Mouse (Mus musculus): ENCODE results near the gene Mnd1.

Mnd1 gene

DNA sequence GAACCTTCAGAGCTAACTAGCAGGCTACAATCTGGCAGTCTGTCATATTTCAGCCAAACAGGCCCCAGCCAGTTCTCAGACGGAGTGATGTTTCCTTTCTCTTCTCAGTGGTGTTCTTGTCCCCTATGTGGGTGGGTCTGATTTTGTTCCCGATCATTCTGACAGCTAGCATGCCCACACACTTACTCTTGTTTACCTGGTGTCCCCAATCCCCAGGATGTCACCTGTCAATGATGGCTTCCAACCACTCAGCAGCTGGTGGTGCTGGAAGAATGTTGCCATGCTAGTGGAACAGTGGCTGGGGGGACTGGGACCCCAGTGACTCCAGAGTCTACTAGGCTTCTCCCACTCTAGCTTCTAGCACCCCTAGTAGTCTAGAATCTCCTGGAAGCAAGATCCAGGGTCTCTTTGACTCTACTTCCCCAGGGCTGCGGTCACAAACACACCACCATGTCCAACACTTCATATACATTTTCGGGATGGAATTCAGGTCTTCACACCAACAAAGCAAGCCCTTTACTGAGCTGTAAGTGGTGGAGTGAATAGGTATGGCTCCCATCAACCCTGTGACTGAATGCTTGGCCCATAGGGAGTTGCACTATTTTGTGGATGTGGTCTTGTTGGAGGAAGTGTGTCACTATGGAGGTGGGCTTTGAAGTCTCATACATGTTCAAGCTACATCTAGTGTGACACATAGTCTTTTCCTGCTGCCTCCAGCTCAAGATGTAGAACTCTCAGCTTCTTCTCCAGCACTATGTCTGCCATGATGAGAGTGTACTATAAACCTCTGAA is 2.2 kb upstream of the Mnd1 start:
- no peak for DNase-seq (ENCODE audit: extremely low spot score)

DNA sequence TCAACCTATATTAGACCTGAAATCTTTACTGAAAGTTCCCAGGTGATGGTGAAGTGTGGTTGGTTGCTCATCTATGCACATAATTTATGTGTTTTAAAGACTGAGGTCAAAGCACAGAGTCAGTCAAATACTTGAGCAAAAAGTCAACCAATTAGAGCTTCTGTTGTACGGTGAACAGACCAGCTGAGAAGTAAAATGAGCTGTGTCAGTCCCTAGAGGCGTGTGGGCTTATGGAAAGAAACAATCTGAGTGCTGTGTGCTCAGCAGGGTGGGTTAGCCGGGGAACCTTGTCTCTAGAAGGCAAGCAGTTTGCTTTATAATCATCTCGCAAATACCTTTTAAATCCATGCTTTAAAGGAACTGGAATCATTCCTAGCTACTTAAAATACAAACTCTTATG is 1.4 kb upstream of the Mnd1 start:
- DNase-seq (ENCODE audit: extremely low spot score), result no peak

DNA sequence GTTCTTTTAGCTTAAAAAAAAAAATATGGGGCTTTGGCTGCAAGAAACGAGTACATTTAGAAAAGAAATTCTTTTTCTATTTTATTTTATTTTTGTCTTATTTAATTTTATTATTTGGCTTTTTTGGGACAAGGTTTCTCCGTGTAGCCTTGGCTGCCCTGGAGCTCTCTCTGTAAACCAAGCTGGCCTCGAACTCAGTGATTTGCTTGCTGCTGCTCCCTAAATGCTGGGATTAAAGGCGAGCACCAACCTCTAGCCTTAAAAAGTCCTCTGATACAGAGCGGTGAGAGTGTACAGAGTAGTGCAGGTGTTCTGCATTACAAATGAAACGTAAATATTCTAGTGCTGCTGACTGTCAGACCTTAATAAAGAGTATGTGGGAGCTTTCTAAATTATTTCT is 519 bp upstream of the Mnd1 start:
- DNase-seq (ENCODE audit: extremely low spot score), result no peak

DNA sequence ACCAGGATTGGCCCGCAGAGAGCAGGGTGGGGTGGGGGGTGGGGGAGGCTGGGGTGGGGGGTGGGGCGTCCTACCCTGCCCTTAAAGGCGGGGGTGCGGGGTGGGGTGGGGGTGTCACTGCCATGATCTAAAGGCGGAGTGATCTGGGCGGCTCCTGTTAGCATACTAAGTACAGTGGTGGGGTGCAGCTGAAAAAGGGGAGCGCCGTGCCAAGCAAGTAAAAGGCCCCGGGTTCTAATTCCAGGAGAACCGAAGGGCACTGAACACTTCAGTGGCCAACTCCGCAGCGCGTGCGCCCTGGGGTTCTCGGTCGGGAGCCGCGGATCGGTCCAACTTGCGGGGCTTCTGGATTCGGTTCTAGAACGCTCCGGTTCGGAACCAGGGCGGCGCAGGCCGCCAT is 440 bp downstream of the Mnd1 start:
- DNase-seq (ENCODE audit: extremely low spot score), result no peak

DNA sequence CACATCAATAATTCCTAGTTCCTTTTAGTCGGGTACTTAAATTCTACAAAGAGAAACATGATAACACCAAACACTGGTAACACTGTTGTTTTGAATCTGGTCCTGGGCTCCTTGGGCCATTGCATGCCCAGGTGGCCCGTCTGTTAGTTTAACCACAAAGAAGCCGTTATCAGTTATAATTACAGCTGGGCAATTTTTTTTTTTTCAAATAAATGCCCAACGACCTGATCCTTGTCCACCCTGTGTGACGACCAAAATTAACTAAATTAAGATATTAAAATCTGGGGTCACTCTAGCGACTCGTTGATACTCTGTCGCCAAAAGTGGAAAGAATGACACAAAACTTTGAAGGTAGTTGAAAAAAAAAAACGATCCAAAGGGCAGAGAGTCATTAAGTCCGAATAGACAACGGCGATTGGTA is 855 bp downstream of the Mnd1 start:
- no peak for DNase-seq (ENCODE audit: extremely low spot score)

DNA sequence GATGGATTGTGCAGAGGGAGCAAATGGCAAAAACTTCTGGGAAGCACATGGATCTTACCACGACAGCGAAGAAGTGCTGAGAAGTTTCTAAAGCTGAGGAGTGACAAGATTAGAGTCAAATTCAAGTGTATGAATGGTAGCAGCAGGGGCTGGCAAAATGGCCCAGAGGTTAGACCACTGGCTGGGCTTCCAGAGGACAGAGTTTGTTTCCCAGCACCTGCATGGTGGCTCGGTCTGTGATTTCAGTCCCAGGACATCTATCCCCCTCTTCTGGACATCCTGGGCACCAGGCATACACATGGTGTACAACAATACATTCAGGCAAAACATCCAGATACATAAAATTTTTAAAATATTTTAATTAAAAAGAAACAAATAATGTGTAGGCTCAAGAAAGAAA is 5.8 kb downstream of the Mnd1 start:
- DNase-seq (ENCODE audit: extremely low spot score), result no peak

DNA sequence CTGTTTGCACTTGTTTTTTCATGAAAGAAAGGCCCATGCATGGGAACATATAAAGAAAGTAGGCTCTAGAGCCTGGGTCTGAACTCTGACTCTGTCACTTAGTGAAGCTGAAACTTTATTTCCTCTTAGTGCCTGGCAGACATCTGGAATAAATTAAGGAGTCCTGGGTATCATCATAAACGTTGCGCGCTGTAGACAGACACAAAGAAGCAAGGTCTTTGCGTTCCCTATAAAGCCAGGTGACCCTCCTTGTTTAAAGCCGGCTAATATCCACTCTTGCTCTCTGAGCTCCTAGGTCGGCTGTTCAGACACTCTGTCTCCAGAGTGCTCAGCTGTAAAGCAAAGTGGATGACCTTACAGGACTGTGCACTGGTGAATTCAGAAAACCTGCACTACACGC is 14.6 kb downstream of the Mnd1 start:
- peak; percentile 28 for DNase-seq (ENCODE audit: extremely low spot score)

DNA sequence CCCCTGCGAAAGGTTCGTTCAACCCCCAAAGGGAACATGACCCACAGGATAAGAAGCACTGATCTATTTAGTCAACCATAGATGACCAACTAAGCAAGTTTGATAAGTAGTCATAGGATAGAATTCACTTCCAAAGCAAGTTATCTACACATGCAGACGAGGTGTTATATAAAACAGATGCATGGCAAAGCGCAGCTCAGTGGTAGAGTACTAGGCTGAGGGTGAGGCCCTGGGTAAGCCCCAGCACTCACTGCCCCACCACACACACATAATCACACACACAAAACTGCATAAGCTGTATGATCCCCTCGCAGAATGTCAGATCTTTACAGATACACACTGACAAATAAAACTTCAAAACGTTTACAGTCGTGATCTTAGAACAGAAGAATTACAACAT is 19.1 kb downstream of the Mnd1 start:
- no peak for DNase-seq (ENCODE audit: extremely low spot score)

DNA sequence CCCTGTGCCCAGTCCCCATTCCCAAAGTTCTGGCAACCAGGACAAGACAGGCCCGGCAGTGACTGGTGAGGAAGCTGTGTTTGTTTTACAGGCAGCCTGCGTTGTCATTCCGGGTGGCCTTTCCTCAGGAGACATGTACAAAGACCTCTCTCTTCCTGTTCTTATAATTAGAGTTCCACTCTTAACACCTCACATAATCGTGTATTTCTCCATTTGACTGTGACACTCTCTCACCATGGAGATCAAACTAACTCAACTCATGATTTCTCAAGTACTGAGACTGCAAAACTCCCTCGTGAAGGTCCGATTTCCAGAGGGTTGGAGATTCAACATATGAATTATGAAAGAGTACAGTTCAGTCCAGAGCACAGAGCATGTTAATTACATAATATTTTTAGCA is 19.7 kb downstream of the Mnd1 start:
- DNase-seq (ENCODE audit: extremely low spot score), result no peak

DNA sequence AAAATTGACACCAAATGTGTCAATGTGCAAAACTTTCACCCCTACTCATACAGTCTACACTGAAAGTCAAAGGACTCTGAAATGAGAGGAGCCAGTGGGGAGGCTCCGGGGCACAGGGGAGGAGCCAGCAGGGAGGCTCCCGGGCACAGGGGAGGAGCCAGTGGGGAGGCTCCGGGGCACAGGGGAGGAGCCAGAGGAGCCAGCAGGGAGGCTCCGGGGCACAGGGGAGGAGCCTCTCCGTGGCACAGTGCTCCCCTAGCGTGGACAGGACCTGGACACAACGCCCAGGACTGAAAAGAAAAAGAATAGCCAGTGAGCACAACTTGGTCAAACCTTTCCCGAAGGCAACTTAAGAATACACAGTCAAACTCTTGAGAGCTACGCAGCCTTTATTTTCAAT is 20.2 kb downstream of the Mnd1 start:
- peak; percentile 37 for DNase-seq (ENCODE audit: extremely low spot score)

DNA sequence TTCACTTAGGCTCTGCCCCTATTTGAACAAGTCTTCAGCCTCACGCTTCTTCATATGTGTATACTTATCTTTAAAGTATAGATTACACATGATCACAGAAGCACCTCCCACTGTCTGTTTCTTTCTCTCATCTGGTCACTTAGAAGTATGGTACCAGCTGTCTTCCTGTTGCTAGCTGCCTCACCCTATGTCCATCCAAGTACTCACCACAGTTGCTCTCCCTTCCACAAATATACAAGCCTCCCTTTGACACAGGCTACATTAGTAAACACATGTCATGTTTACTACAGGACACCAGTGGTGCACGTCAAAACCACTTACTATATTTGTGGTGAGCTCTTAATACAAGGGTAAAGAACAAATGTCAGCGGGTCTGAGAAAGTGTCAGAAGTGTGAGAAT is 24.2 kb downstream of the Mnd1 start:
- no peak for DNase-seq (ENCODE audit: extremely low spot score)

DNA sequence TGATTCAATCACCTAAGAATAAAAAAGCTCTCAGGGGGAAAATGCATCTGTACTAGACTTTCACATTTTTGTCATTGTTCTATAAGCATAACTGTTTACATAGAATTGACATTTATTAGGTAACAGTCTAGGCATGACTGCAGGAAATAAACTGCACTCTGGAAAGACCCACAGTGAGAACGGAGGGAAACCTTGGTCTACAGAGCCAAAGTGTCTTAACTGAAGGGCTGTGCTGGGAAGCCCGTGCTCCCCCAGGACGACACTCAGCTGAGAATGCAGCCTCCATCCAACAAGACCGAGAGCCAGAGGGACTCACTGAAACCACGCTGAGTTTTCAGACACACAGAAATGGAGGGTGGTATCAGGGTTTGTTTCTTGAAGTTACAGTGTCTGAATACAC is 24.8 kb downstream of the Mnd1 start:
- no peak for DNase-seq (ENCODE audit: extremely low spot score)

DNA sequence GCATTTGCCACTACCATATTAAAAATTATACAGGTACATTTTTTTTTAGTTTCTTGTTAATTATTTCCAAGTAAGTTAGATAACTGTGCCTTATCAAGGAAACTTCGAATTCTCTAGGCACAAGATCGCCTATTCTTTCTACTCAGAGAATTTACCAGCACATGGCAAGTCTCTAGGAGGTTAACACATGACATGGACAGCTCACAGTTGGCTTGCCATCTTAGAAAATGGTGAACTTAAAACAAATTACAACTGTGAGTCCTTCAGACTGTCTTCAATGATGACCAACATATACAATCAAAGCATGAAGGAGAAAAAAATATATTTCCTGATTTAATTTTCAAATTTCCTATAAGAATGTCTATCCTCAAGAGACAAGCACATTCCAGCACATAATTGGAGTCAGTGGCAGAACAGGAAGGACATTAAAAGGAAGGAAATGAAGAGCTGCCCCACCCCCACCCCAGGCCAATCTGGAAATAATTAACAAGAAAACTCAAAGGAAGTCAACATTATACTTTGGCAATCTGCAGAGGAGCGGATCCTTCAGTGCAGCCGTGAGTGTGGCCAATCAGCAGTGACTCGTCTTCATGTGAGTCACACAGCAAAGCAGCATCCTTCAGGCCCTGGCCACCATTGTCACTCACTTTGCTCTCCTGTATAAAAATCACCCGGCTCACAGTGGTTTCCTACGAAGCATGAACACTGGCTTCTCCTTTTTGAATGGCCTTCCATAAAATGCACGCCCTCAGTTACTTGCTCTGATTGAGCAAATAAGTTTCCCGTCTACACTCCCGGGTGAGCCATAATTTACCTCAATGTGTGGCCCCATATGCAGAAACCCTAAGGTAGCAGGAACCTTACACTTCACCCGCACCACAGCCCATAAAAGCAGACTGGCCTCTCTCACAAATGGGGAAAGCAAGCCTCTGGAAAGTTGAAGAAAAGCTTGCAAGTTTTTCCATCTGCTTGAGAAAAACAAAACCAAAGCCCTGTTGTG is 26.4 kb downstream of the Mnd1 start:
- peak; percentile 42 for DNase-seq (ENCODE audit: extremely low spot score)

DNA sequence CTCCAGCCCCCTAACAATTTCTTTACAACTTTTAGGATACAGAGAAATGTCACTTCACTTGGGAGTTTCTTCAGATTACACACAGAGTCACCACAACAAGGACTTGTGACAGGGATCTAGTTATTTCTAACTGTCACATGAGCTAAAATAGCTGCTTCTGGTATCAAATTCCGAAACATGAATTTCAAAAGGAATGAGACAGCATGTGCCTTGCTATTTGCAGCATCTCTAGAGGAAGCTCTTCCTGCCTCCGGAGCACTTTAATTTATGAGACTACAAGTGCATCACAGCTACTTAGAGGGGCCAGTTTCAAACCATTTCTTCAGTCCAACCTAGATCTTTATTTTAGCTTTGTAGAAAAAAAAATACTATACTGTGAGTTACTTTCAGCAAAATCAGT is 28.2 kb downstream of the Mnd1 start:
- no peak for DNase-seq (ENCODE audit: extremely low spot score)

DNA sequence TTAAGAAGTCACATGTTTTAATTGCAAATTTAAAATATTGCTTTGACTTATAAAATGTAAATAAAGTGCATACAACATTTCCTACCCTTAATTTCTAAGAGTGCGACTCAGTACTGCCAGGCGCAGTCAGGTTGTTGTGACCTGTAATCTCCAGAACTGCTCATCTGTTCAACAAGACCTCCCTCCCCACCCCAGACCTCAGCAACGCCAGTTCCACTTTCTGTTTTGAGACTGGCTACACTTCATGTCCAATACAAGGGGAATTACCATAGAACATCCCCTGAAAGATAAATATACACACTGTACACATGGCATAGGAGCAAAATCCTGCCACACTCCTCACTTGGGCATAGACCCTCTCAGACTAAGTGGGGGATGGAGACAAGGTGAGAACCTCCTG is 28.9 kb downstream of the Mnd1 start:
- DNase-seq (ENCODE audit: extremely low spot score), result no peak

DNA sequence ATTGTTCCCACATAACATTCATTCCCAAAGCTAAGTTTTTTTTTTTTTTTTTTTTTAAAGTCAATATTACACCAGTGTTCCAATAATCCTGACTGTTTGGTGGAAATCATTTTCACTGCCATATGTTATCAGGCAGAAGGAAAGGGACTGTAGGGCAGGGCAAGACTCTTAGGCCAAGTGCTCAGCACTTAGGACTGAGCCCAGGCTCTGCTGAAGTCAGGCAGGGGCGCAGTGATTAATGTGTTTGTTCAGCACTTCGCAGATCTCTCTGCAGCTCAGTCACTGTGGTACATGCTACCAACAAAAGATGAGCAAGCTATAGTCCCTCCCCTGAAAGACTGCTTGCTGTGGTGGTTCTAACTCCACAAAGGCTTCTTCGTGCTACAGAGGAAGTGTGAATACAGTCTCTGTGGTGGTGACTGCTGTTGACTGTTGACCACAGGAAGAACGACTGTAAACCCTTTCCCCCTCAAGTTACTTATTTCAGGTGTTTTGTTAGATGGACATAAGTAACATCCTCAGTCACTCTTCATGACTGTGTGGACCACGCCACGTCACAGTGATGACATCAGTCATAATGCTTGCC is 29.8 kb downstream of the Mnd1 start:
- no peak for DNase-seq (ENCODE audit: extremely low spot score)

DNA sequence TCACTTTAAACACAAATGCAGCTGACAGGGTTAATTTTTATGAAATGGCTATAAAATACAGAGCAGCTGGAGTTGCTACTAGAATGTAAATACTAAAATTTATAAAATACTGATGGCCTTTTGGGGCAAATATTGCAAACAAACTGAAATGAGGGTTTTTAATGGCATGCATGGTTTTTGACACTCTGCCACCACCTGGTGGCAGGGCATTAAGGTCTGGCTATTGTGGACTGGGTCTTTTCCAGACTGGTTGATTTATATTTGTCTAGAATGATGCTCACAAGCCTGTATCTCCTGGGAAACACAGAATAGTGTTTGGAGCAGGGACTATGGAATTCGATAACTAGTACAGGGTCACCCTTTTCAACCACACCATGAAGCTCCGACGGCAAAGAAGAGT is 32.1 kb downstream of the Mnd1 start:
- DNase-seq (ENCODE audit: extremely low spot score), result no peak

DNA sequence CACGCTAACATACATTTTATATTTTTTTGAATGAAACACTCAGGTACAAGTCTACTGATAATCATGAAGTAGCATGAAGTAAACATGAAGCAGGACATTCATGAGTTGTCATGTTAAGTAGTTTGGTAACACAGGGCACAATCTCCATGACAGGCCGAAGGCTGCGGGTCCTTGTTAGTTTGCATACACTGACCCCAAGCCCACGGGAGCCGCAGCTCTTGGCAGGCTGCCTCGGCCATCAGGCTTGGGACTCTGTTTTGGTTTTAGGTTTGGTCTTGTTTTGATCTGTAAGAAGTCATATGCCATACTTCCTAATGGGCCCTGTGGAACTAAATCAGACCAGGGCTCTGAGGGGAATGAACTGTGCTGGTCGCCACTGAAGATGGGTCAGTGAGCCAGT is 36.9 kb downstream of the Mnd1 start:
- DNase-seq (ENCODE audit: extremely low spot score), result no peak

DNA sequence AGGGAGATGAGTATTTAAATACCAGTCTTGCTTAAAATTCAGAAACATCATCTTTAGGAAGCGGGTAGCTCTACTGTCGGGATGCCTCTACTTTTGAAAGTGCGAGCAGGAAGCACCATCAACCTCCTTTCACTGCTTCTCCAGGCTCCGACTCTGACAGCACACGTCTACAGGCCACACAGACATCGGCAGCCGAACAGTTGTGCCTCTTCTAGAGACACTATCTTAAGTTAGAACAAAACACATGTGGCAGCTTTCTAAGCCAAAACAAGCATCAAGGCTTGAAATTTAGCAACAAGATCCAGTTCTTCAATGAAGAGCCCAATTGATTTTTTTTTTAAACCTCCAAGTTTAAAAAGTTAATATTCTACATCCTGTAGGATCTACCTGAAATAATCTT is 37.4 kb downstream of the Mnd1 start:
- no peak for DNase-seq (ENCODE audit: extremely low spot score)

DNA sequence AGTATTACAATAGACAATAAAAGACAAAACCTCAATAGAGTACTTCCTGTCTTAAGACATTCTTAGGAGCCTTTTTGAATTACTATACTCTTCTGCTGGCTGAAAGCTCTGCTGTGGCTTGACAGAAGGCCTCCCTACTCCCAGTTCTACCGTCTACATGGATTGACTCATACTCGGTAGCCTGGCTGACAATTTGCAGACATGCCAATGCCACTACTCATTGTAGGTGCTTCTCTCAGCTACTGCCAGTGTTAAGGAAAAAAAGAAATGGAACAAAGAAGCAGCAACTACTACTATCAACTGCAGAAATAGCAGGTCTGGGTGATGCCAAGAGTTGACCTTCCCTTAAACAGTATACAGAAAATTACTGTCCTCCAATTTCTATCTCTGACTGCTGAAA is 47.0 kb downstream of the Mnd1 start:
- DNase-seq (ENCODE audit: extremely low spot score), result no peak

DNA sequence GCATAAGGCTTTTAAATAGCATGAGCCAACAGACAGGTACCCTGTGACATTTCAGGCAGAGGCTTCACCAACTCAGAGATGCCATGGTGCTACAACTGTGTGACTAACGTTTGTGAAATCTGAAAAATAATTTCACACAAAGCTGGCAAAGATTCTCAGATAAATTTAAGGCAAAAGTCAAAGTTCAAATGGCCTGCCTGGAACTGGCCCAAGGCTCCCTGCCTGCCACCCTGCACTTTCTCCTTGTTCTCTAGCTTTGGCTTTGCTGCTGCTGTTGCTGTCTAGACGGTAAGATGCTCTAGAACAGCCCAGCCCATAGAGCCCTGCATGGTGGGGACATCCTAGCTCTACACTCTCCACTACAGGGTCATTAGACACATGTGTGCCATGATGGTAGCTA is 49.5 kb downstream of the Mnd1 start:
- no peak for DNase-seq (ENCODE audit: extremely low spot score)

DNA sequence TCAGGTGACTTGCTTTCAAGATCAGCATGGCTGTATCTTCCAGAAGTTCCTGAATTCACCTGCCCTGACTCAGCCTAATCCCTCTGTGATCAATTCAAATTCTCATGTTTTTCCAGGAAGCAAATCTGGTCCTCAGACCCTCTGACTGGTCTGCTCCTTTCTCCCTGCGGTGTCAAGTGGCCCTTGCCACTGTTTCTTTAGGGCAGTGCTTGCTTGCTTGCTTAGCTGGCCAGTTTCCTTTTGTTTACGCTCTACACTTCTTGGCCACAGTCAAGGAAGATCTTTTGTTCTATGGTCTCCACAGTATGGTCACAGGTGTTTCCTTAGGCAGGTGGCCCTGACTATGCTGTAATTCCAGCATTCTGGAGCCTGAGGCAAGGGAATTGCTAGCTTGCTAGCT is 52.0 kb downstream of the Mnd1 start:
- no peak for DNase-seq (ENCODE audit: extremely low spot score)

DNA sequence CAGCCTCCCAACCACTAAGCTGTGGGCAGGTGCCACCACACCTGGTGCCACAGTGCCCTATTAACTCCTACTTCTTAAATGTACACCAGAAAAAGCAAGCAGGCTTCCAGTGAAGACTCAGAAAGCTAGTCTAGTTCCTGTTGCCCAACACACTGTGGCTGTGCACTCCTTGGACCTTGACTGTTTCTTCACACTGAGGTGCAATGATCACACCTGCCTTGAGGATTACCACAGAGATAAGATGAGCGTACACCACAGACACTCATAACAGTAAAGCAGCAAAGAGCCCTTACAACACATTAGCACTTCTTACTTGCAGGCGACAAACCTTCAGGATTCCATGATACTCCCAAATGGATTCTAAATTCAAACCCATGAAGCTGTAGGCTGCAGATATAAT is 62.7 kb downstream of the Mnd1 start:
- DNase-seq (ENCODE audit: extremely low spot score), result no peak

All from embryo, embryonic 9.5 days (tissue).